Mouse (Mus musculus) CH12.LX (cell line): Measurements from ENCODE around the gene Ctsw. TPM values are rescaled to one million over a fixed set of nuclear protein-coding genes. Genes with fewer than 3 reads are reported as not detected.

Experiments
- DNase-seq: peaks from one replicate; pipeline ENCODE4 v3.0.0-alpha.2; 2013; ENCODE audit errors: extremely low read depth
- H3K27ac ChIP-seq: 2 replicates; pipeline ENCODE4 v1.5.1; 2012; ENCODE audit warnings: low read depth, mild to moderate bottlenecking, control low read depth, moderate library complexity; ENCODE audit not compliant: insufficient read depth
- H3K27me3 ChIP-seq: replicated peaks from 2 replicates; pipeline ENCODE3; 2012; ENCODE audit warnings: inconsistent platforms
- H3K36me3 ChIP-seq, 2 experiments: replicated peaks in 1 of 2; 2 replicates each; pipeline versions ENCODE3 to v1.6.1; 2012; ENCODE audit warnings: inconsistent platforms in 1 of 2, low read length in 1 of 2, mild to moderate bottlenecking in 1 of 2, mixed read lengths in 1 of 2, moderate library complexity in 1 of 2; ENCODE audit not compliant: control insufficient read depth in 1 of 2, insufficient read depth in 1 of 2
- H3K4me1 ChIP-seq, 2 experiments: 2 replicates each; pipeline ENCODE4 v1.6.1; 2012; ENCODE audit warnings: inconsistent platforms in 1 of 2, moderate library complexity in 1 of 2; ENCODE audit not compliant: insufficient read depth in 2 of 2, control insufficient read depth in 1 of 2
- H3K4me2 ChIP-seq: 2 replicates; pipeline ENCODE4 v1.6.1; 2012; ENCODE audit warnings: low read depth, mild to moderate bottlenecking, control low read depth; ENCODE audit not compliant: poor library complexity, insufficient read depth, severe bottlenecking
- H3K4me3 ChIP-seq, 3 experiments: fragments of 150-350 bp in 1 of 3; sonication (generic) in 1 of 3; replicated peaks in 1 of 3; 2 replicates each; pipeline versions ENCODE3 to v1.5.1; 2011 to 2012; ENCODE audit warnings: low read depth in 2 of 3, low read length in 2 of 3, mild to moderate bottlenecking in 2 of 3, moderate library complexity in 2 of 3, control low read depth in 1 of 3, improper control_type of control experiment in 1 of 3, inconsistent platforms in 1 of 3, mixed read lengths in 1 of 3; ENCODE audit not compliant: poor library complexity in 1 of 3
- H3K79me2 ChIP-seq: replicated peaks from 2 replicates; pipeline ENCODE4 v1.6.1; 2012; ENCODE audit warnings: mild to moderate bottlenecking, moderate library complexity; ENCODE audit not compliant: control insufficient read depth, poor library complexity, insufficient read depth, severe bottlenecking; ENCODE audit errors: extremely low read depth
- H3K9ac ChIP-seq: 2 replicates; pipeline ENCODE4 v1.6.1; 2012; ENCODE audit warnings: low read depth, mild to moderate bottlenecking, control low read depth, moderate library complexity; ENCODE audit not compliant: insufficient read depth
- H3K9me3 ChIP-seq: replicated peaks from 2 replicates; pipeline ENCODE3; 2012; ENCODE audit warnings: low read length, inconsistent platforms, mixed read lengths
- CHD2 ChIP-seq: IDR thresholded peaks from 2 replicates; pipeline ENCODE4 v1.6.1; 2011; ENCODE audit warnings: low read length, improper control_type of control experiment
- CTCF ChIP-seq, 2 experiments: IDR thresholded peaks in 1 of 2; conservative IDR thresholded peaks in 1 of 2; 2 replicates each; pipeline ENCODE4 v1.5.1; 2011 to 2012; ENCODE audit warnings: low read depth in 2 of 2, low read length in 2 of 2, improper control_type of control experiment in 1 of 2, inconsistent platforms in 1 of 2, mild to moderate bottlenecking in 1 of 2, moderate library complexity in 1 of 2
- GABPA ChIP-seq: IDR thresholded peaks from 2 replicates; pipeline ENCODE4 v1.6.1; 2012; ENCODE audit warnings: low read depth, low read length, improper control_type of control experiment, inconsistent platforms; ENCODE audit not compliant: insufficient replicate concordance
- MAX ChIP-seq: IDR thresholded peaks from 2 replicates; pipeline ENCODE4 v1.6.1; 2011; ENCODE audit warnings: low read length, improper control_type of control experiment
- MAZ ChIP-seq: IDR thresholded peaks from 2 replicates; pipeline ENCODE4 v1.6.1; 2012; ENCODE audit warnings: low read depth, mild to moderate bottlenecking, inconsistent platforms, low read length, improper control_type of control experiment, moderate library complexity
- MXI1 ChIP-seq: IDR thresholded peaks from 2 replicates; pipeline ENCODE4 v1.6.1; 2011; ENCODE audit warnings: mild to moderate bottlenecking, low read depth, low read length, improper control_type of control experiment
- MYC ChIP-seq: IDR thresholded peaks from 2 replicates; pipeline ENCODE4 v1.6.1; 2011; ENCODE audit warnings: low read depth, mild to moderate bottlenecking, improper control_type of control experiment, low read length
- NELFE ChIP-seq: IDR thresholded peaks from 2 replicates; pipeline ENCODE4 v1.6.1; 2011; ENCODE audit warnings: low read depth, low read length, improper control_type of control experiment
- NRF1 ChIP-seq: IDR thresholded peaks from 2 replicates; pipeline ENCODE4 v1.6.1; 2014; ENCODE audit warnings: low read depth, mild to moderate bottlenecking, inconsistent platforms, low read length, improper control_type of control experiment, moderate library complexity
- PAX5 ChIP-seq: IDR thresholded peaks from 2 replicates; pipeline ENCODE4 v1.6.1; 2012; ENCODE audit warnings: low read length, inconsistent platforms, mixed read lengths
- POLR2A ChIP-seq: IDR thresholded peaks from 2 replicates; pipeline ENCODE4 v1.6.1; 2011; ENCODE audit warnings: low read depth, mild to moderate bottlenecking, improper control_type of control experiment, low read length
- POLR2AphosphoS2 ChIP-seq: IDR thresholded peaks from 2 replicates; pipeline ENCODE4 v1.6.1; 2011; ENCODE audit warnings: low read depth, low read length, improper control_type of control experiment
- RAD21 ChIP-seq: IDR thresholded peaks from 2 replicates; pipeline ENCODE4 v1.6.1; 2011; ENCODE audit warnings: low read depth, mild to moderate bottlenecking, low read length, improper control_type of control experiment, moderate library complexity
- SIN3A ChIP-seq: IDR thresholded peaks from 2 replicates; pipeline ENCODE4 v1.6.1; 2012; ENCODE audit warnings: low read length, improper control_type of control experiment, inconsistent platforms
- SMC3 ChIP-seq: IDR thresholded peaks from 2 replicates; pipeline ENCODE4 v1.6.1; 2011; ENCODE audit warnings: low read depth, low read length, improper control_type of control experiment
- TBP ChIP-seq: conservative IDR thresholded peaks from 2 replicates; pipeline ENCODE4 v1.6.1; 2011; ENCODE audit warnings: low read depth, low read length, improper control_type of control experiment
- TCF12 ChIP-seq: IDR thresholded peaks from 2 replicates; pipeline ENCODE4 v1.6.1; 2014; ENCODE audit warnings: low read depth, mild to moderate bottlenecking, inconsistent platforms, low read length, improper control_type of control experiment
- UBTF ChIP-seq: IDR thresholded peaks from 2 replicates; pipeline ENCODE4 v1.6.1; 2012; ENCODE audit warnings: low read depth, mild to moderate bottlenecking, inconsistent platforms, low read length, improper control_type of control experiment, moderate library complexity
- ZMIZ1 ChIP-seq: IDR thresholded peaks from 2 replicates; pipeline ENCODE4 v1.6.1; 2012; ENCODE audit warnings: low read depth, mild to moderate bottlenecking, inconsistent platforms, low read length, improper control_type of control experiment
- dilution Hi-C: fragments of 300-500 bp; cut with MboI; formaldehyde crosslinking; loops from 2 replicates; pipeline ENCODE4 v1.14.3; 2020; ENCODE audit warnings: low sequenced_read_pairs; ENCODE audit not compliant: extremely low pct_unique_long_range_greater_than_20kb, extremely low pct_ligation_motif_present
- in situ Hi-C: fragments of 300-500 bp; cut with MboI; formaldehyde crosslinking; loops from 3 replicates; pipeline ENCODE4 v1.14.3; 2019; ENCODE audit warnings: low sequenced_read_pairs, low pct_ligation_motif_present, low pct_unique_long_range_greater_than_20kb, mixed read lengths
- polyA plus RNA-seq: library from polyadenylated mRNA; unstranded; fragments of >175 nt; gene quantifications from 2 replicates; pipeline ENCODE4 v1.2.1, GENCODE M21; 2012; ENCODE audit warnings: low read depth; ENCODE audit not compliant: insufficient read length
- total RNA-seq, 2 experiments: library from RNA; depleted of rRNA; stranded (reverse); fragments of 300-350 nt in 1 of 2; fragments of >200 nt in 1 of 2; gene quantifications; 2 replicates each; pipeline ENCODE4 v1.2.3; 2012 to 2014

Ctsw gene
- total and polyA plus RNA-seq, 3 experiments = 0.23 to 1.1 (median 0.38) TPM

DNA sequence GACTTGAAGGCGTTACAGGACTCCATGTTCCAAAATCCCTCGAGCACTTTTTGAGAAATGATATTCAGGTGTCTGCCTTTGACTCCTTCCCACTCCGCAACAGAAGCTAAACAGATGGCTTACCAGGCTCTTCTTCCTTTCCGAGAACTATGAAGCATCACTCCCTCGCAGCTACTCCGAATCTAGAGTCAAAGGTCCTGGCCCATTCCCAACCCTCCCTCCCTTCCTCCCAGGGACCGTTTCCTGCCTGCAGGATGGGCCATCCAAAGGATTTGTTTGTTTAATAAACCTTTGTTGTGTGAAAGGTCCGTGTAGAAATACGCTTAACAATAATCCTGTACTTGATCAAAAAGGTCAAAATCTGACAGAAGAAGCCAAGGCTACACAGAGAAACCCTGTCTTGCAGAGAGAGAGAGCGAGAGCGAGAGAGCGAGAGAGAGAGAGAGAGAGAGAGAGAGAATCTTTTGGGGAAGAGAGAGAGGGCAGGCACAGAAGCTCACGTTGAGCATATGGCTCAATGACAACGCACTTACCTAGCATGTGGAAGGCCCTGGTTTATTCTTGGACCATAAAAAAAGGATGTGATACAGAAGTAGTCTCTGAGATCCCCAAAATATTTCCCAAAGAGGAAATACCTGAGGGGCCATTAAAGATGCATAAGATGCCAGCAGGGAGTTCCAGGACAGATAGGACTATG is 10.4 kb downstream of the Ctsw start, which contains the start of gene Ccdc85b:
Gene Ccdc85b (minus strand): TSS at position 149 of the 697 bp plus-strand sequence.
- peak within 1 kb of the TSS; percentile 85 for H3K9ac ChIP-seq
- peak within 1 kb of the TSS; percentile 56 to 91 (median 77) for H3K4me3 ChIP-seq
- peaks cover 12% of the 10 kb centered on the region for H3K79me2 ChIP-seq
- DNase-seq = no peak
- H3K36me3 ChIP-seq = peaks cover 8 to 33% of the 10 kb centered on the region in 2 experiments
- H3K4me2 ChIP-seq = peak within 1 kb of the TSS; percentile 96
- no peaks in the 10 kb centered on the region for H3K9me3 ChIP-seq
- in situ Hi-C loops (loop anchor here (5.0 kb wide), 1 partner anchor 34 kb away; the partner anchor contains the start of gene Cfl1), dilution Hi-C loops (no loop called here)
- peaks cover 7% of the 10 kb centered on the region for H3K27me3 ChIP-seq
- peak within 1 kb of the TSS; percentile 52 for H3K27ac ChIP-seq
- H3K4me1 ChIP-seq = peaks cover 9 to 35% of the 10 kb centered on the region in 2 experiments; a peak in 3 of 4 replicates
- TF ChIP-seq GABPA = no peak
- no peak for TF ChIP-seq RAD21
- TF ChIP-seq, all 38 proteins: peak for 0

DNA sequence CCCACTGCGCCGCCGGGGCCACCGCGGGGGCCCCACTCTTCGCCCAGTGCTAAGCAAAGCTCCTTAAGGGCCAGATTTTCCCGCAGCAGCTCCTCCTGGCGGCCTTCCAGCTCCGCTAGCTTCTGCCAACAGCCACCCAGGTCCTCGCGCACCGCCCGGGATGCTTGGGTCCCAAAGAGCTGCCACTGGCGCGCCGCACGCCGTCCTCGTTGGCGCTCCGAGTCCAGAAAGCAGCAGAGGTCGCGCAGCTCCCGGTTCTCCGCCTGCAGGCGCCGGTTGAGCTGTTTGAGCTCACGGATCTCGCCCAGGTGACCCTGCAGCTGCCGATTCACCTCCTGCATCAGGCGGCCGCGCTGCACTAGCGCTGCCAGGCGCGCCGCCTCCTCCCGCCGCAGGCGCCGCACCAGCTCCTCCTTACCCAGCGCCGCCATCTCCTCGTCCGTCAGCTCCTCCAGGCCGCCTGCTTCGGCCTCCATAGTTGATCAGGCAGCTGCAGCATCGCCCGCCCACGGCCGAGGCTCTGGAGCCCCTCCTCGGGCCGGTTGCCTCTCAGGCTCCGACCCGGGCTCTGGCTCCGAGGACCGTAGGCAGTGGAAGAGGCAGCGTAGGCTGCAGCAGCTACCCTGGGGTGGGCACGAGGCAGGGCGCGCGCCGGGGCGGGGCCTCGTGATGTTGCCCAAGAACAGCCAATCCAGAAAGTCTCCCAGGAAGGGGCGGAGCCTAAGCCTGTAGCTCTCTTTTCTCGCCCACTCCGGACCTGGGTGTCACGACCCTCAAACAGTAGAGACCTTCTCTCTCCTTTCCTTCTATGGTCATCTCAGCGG is 11.2 kb downstream of the Ctsw start:
- Histone ChIP-seq H3K4me1 (peaks cover 9 to 35% of the 10 kb centered on the region in 2 experiments; a peak in 3 of 4 replicates), H3K9ac (peak overlapping the region; percentile 85), H3K36me3 (peaks cover 2 to 26% of the 10 kb centered on the region in 2 experiments), H3K27ac (peak overlapping the region; percentile 52), H3K27me3 (peaks cover 7% of the 10 kb centered on the region), H3K79me2 (peaks cover 12% of the 10 kb centered on the region), H3K4me2 (peak overlapping the region; percentile 96), H3K4me3 (peak overlapping the region; percentile 56 to 91 (median 77)), H3K9me3 (no peaks in the 10 kb centered on the region)
- DNase-seq = peak; percentile 92
- dilution Hi-C loops = no loop called here
- TF ChIP-seq CTCF (conservative IDR thresholded peaks at IDR 0.05 in 1 of 2, IDR thresholded peaks at IDR 0.05 in 1 of 2; ENCODE audit: low read depth in 2 of 2, low read length in 2 of 2) (peak in 1 of 2 experiments; percentile 35; a peak in 2 of 4 replicates), TCF12 (peak; percentile 36; the same call in 1 of the 2 replicates), PAX5 (no peak), POLR2A (peak; percentile 96), ZMIZ1 (peak; percentile 73), SMC3 (no peak), MAX (peak; percentile 85), NELFE (peak; percentile 94), MYC (peak; percentile 28; the same call in 1 of the 2 replicates), MAZ (0 out of 2 replicates have a peak, but pooled peaks have one; percentile 49), POLR2AphosphoS2 (peak; percentile 76; the same call in 1 of the 2 replicates), UBTF (peak; percentile 91; the same call in 1 of the 2 replicates), SIN3A (no peak), MXI1 (peak; percentile 66; the same call in 1 of the 2 replicates), RAD21 (no peak), NRF1 (peak; percentile 23; the same call in 1 of the 2 replicates), TBP (peak; percentile 66), CHD2 (no peak)
- in situ Hi-C loops = loop anchor here (5.0 kb wide), 1 partner anchor 35 kb away; the partner anchor contains the start of gene Cfl1
